8 mouse cellular contexts compared by ENCODE assay signal in genomic region chr7:126579172-126579571, GRCm38 (mm10). TPM values are rescaled to one million over a fixed set of nuclear protein-coding genes. Genes with fewer than 3 reads are reported as not detected.
DNase-seq lines count a peak whose midpoint lies in the region; ATAC-seq and TF ChIP-seq lines count a peak whose summit lies in the region.

No protein-coding gene starts in this region.

- no peak overlapping the region for H3K27ac ChIP-seq in MEL (ENCODE audit: control insufficient read depth, low read depth, low read length)

- peak; percentile 34 for DNase-seq in cerebellum, adult 8-10 months
- DNase-seq in cerebellum, adult 11 months = no peak
- DNase-seq in left cerebral cortex, adult 18-20 months (ENCODE audit: low spot score in 2 of 2) = peak; percentile 43 to 47
- DNase-seq in left cerebral cortex, adult 11 months (ENCODE audit: low spot score) = no peak
- DNase-seq in MEL (ENCODE audit: low read depth, low spot score) = no peak
- peak; percentile 14 for DNase-seq in forelimb bud, embryonic 11.5 days (ENCODE audit: low read depth, low spot score)
- DNase-seq in lung, postnatal 36 days = peak; percentile 70

- no peak overlapping the region for H3K4me3 ChIP-seq in MEL (ENCODE audit: control insufficient read depth in 1 of 2, insufficient read depth in 1 of 2, low read depth in 2 of 2, low read length in 2 of 2)

- peaks cover 3% of the 10 kb centered on the region; the same call in 1 of the 2 replicates for H3K79me2 ChIP-seq in MEL (ENCODE audit: control insufficient read depth, insufficient read depth, low read length, poor library complexity)

- no peaks in the 10 kb centered on the region for H3K9me3 ChIP-seq in MEL (replicated peaks; ENCODE audit: insufficient read depth, low read length)

- peak in 2 of 3 experiments; percentile 58 to 63; a peak in 5 of 6 replicates for TF ChIP-seq CTCF in MEL (IDR thresholded peaks at IDR 0.05 in 2 of 3, conservative IDR thresholded peaks at IDR 0.05 in 1 of 3; ENCODE audit: control insufficient read depth in 1 of 3, insufficient read depth in 1 of 3, low read depth in 2 of 3, low read length in 3 of 3, poor library complexity in 1 of 3, severe bottlenecking in 1 of 3)

- no peaks in the 10 kb centered on the region for H3K27me3 ChIP-seq in MEL (ENCODE audit: control insufficient read depth in 1 of 2, insufficient read depth in 2 of 2, low read length in 2 of 2)

- no peak for ATAC-seq in inflammation-experienced regulatory T-cells, adult 6 months

- no peak for TF ChIP-seq EP300 in MEL (IDR thresholded peaks at IDR 0.05; ENCODE audit: low read depth in 1 of 2, low read length in 2 of 2)

- H3K9ac ChIP-seq in MEL (ENCODE audit: control insufficient read depth, low read depth, low read length, poor library complexity, severe bottlenecking) = no peak overlapping the region

- H3K4me1 ChIP-seq in MEL (ENCODE audit: control insufficient read depth in 1 of 2, insufficient read depth in 2 of 2, low read length in 2 of 2) = peaks cover 7 to 19% of the 10 kb centered on the region in 2 experiments

- peaks cover 0 to 16% of the 10 kb centered on the region in 2 experiments; a peak in 3 of 4 replicates for H3K36me3 ChIP-seq in MEL (ENCODE audit: control insufficient read depth in 1 of 2, insufficient read depth in 2 of 2, low read length in 2 of 2)

- TF ChIP-seq RAD21 in MEL (IDR thresholded peaks at IDR 0.05; ENCODE audit: low read depth, low read length) = peak; percentile 48

- no peak for TF ChIP-seq POLR2A in MEL (IDR thresholded peaks at IDR 0.05; ENCODE audit: control insufficient read depth in 1 of 2, insufficient read depth in 1 of 2, low read depth in 1 of 2, low read length in 2 of 2, poor library complexity in 1 of 2)

TF ChIP-seq in MEL, 35 proteins besides CTCF, POLR2A, EP300 and RAD21:
- TF ChIP-seq ZC3H11A (IDR thresholded peaks at IDR 0.05; ENCODE audit: low read depth, low read length) (peak; percentile 52), SMC3 (IDR thresholded peaks at IDR 0.05; ENCODE audit: low read depth, low read length) (peak; percentile 67), MAX (IDR thresholded peaks at IDR 0.05; ENCODE audit: low read length) (no peak)

RNA-seq across cellular contexts. Expression of gene Apobr, which starts 5.6 kb away (rescaled TPM):
- total RNA-seq in left cerebral cortex, adult 18-20 months (2021) = 1 to 10 TPM in 1 of 2 experiments, under 1 TPM in 1; 0.58 to 1.1 TPM
- 0.23 and 0.56 TPM in 2 replicates for total RNA-seq in MEL (2012; rRNA removed)
- polyA plus RNA-seq in MEL (2012; ENCODE audit: insufficient read depth in 1 of 2, insufficient read length in 2 of 2, low read depth in 1 of 2, low replicate concordance in 2 of 2, missing spikeins in 1 of 2) = 1 to 10 TPM in 1 of 2 experiments, not detected in 1; 5.4 TPM
- 1 to 10 TPM in 1 of 3 experiments, under 1 TPM in 1, not detected in 1; 0.23 to 2.3 TPM for polyA plus RNA-seq in inflammation-experienced regulatory T-cells, adult 6 months (2017; shearing (Covaris generic))

RNA-seq across cellular contexts. Expression of gene Cln3, which starts 6.4 kb away (rescaled TPM):
- total RNA-seq in left cerebral cortex, adult 18-20 months (2021) = 10 to 100 TPM; 26.2 to 26.7 TPM
- 16.2 and 20.5 TPM in 2 replicates for total RNA-seq in MEL (2012; rRNA removed)
- 10 to 100 TPM in 1 of 2 experiments, not detected in 1; 61.9 TPM for polyA plus RNA-seq in MEL (2012; ENCODE audit: insufficient read depth in 1 of 2, insufficient read length in 2 of 2, low read depth in 1 of 2, low replicate concordance in 2 of 2, missing spikeins in 1 of 2)
- 10 to 100 TPM; 25.2 to 57.9 (median 51.4) TPM for polyA plus RNA-seq in inflammation-experienced regulatory T-cells, adult 6 months (2017; shearing (Covaris generic))

RNA-seq across cellular contexts. Expression of gene Eif3c, which starts 13.0 kb away (rescaled TPM):
- total RNA-seq in left cerebral cortex, adult 18-20 months (2021) = 100 to 1,000 TPM; 182 to 184 TPM
- total RNA-seq in MEL (2012; rRNA removed) = 233 and 270 TPM in 2 replicates
- polyA plus RNA-seq in MEL (2012; ENCODE audit: insufficient read depth in 1 of 2, insufficient read length in 2 of 2, low read depth in 1 of 2, low replicate concordance in 2 of 2, missing spikeins in 1 of 2) = 100 to 1,000 TPM; 404 to 819 TPM
- polyA plus RNA-seq in inflammation-experienced regulatory T-cells, adult 6 months (2017; shearing (Covaris generic)) = 100 to 1,000 TPM; 219 to 232 (median 230) TPM

RNA-seq across cellular contexts. Expression of gene Il27, which starts 15.6 kb away (rescaled TPM):
- total RNA-seq in left cerebral cortex, adult 18-20 months (2021) = not detected
- not detected in 2 replicates for total RNA-seq in MEL (2012; rRNA removed)
- under 1 TPM in 1 of 2 experiments, not detected in 1; 0.07 TPM for polyA plus RNA-seq in MEL (2012; ENCODE audit: insufficient read depth in 1 of 2, insufficient read length in 2 of 2, low read depth in 1 of 2, low replicate concordance in 2 of 2, missing spikeins in 1 of 2)
- polyA plus RNA-seq in inflammation-experienced regulatory T-cells, adult 6 months (2017; shearing (Covaris generic)) = not detected

RNA-seq across cellular contexts. Expression of gene Nupr1, which starts 51.5 kb away (rescaled TPM):
- 10 to 100 TPM; 20.3 to 22.6 TPM for total RNA-seq in left cerebral cortex, adult 18-20 months (2021)
- total RNA-seq in MEL (2012; rRNA removed) = 1.8 and 9.5 TPM in 2 replicates
- 10 to 100 TPM in 1 of 2 experiments, not detected in 1; 11.0 TPM for polyA plus RNA-seq in MEL (2012; ENCODE audit: insufficient read depth in 1 of 2, insufficient read length in 2 of 2, low read depth in 1 of 2, low replicate concordance in 2 of 2, missing spikeins in 1 of 2)
- polyA plus RNA-seq in inflammation-experienced regulatory T-cells, adult 6 months (2017; shearing (Covaris generic)) = 1 to 10 TPM in 1 of 3 experiments, not detected in 2; 2.2 TPM

Comparison
In these comparisons a context has a peak if more than half of its experiments do, and no peak if none do; other contexts are left out.
1. DNase-seq: peak in cerebellum, adult 8-10 months (single experiment), left cerebral cortex, adult 18-20 months (2 of 2), forelimb bud, embryonic 11.5 days (single experiment) and lung, postnatal 36 days (single experiment); none in cerebellum, adult 11 months (single experiment), left cerebral cortex, adult 11 months (single experiment) and MEL (single experiment).